Mouse (Mus musculus): ENCODE measurements around the gene Ly6g6d.
"Not testable (repeated sequence)": the region's sequence is repeated elsewhere in the genome, so short reads cannot be mapped to it uniquely, and the experiment has no call there.

Gene Ly6g6d

GRCm38 (mm10) chr17:35077786-35078233 is at the start of gene Ly6g6d:
Ly6g6d (minus strand) TSS chr17:35078065.
- DNase-seq, result peak; percentile 82

GRCm38 (mm10) chr17:35127017-35127416 is 49.2 kb upstream of the Ly6g6d start:
- DNase-seq, result no peak

GRCm38 (mm10) chr17:35126206-35126611 is 48.3 kb upstream of the Ly6g6d start, which contains the start of gene D17H6S53E:
D17H6S53E (plus strand) TSS chr17:35126373.
- DNase-seq, result peak; percentile 85 to 88

GRCm38 (mm10) chr17:35125578-35125977 is 47.7 kb upstream of the Ly6g6d start:
- no peak for DNase-seq

GRCm38 (mm10) chr17:35125081-35125480 is 47.2 kb upstream of the Ly6g6d start:
- no peak for DNase-seq

- not testable (repeated sequence) for DNase-seq
These were observed 46.5 kb upstream of the Ly6g6d start for GRCm38 (mm10) chr17:35124261-35124896.

GRCm38 (mm10) chr17:35123287-35123686 is 45.4 kb upstream of the Ly6g6d start:
- not testable (repeated sequence) for DNase-seq

GRCm38 (mm10) chr17:35121871-35122303 is 44.0 kb upstream of the Ly6g6d start, which contains the start of gene Csnk2b:
Csnk2b (minus strand) TSS chr17:35122053.
- DNase-seq, result peak; percentile 63 to 65

GRCm38 (mm10) chr17:35121143-35121799 is 43.4 kb upstream of the Ly6g6d start, which contains the start of gene Gpank1:
Gpank1 (plus strand) TSS chr17:35121455.
- peak; percentile 97 to 99 for DNase-seq

- no peak for DNase-seq
These were observed 42.9 kb upstream of the Ly6g6d start for GRCm38 (mm10) chr17:35120745-35121142.

- DNase-seq, result peak; percentile 50 to 51
These were observed 37.5 kb upstream of the Ly6g6d start, which contains the start of gene Ly6g5b for GRCm38 (mm10) chr17:35115046-35116019. Ly6g5b (minus strand) TSS chr17:35115428.

GRCm38 (mm10) chr17:35111774-35112173 is 33.9 kb upstream of the Ly6g6d start:
- DNase-seq, result no peak

- no peak for DNase-seq
These were observed 30.2 kb upstream of the Ly6g6d start, which contains the start of gene Ly6g5c for GRCm38 (mm10) chr17:35108097-35108496. Ly6g5c (plus strand) TSS chr17:35108279.

GRCm38 (mm10) chr17:35106522-35106921 is 28.7 kb upstream of the Ly6g6d start:
- DNase-seq, result no peak

GRCm38 (mm10) chr17:35105740-35106389 is 28.0 kb upstream of the Ly6g6d start:
- DNase-seq, result peak; percentile 50 to 52

- DNase-seq, result no peak
These were observed 26.9 kb upstream of the Ly6g6d start for GRCm38 (mm10) chr17:35104754-35105153.

GRCm38 (mm10) chr17:35104079-35104478 is 26.2 kb upstream of the Ly6g6d start:
- DNase-seq, result no peak

GRCm38 (mm10) chr17:35103221-35103690 is 25.4 kb upstream of the Ly6g6d start:
- DNase-seq, result no peak

- DNase-seq, result no peak
These were observed 24.4 kb upstream of the Ly6g6d start for GRCm38 (mm10) chr17:35102299-35102698.

- DNase-seq, result no peak
These were observed 23.3 kb upstream of the Ly6g6d start for GRCm38 (mm10) chr17:35101161-35101560.

GRCm38 (mm10) chr17:35100196-35100765 is 22.4 kb upstream of the Ly6g6d start:
- no peak for DNase-seq

Measured in lung, postnatal 4 days (tissue).